Mouse (Mus musculus) cerebellum, adult 2 months (tissue): ENCODE data around the gene Nrxn3.

Source experiments
- CTCF ChIP-seq: fragments of 200-500 bp; IDR thresholded peaks from 2 replicates; pipeline ENCODE4 v1.5.1; 2011; ENCODE audit warnings: low read depth, mild to moderate bottlenecking, control low read depth, low read length, moderate library complexity, borderline replicate concordance; ENCODE audit not compliant: insufficient read depth
- POLR2A ChIP-seq: fragments of 200-500 bp; IDR thresholded peaks from 2 replicates; pipeline ENCODE4 v1.6.1; 2011; ENCODE audit warnings: low read length, control low read depth, borderline replicate concordance; ENCODE audit not compliant: insufficient read depth

GRCm38 (mm10) chr12:89982445-89982844 is 1259.8 kb downstream of the Nrxn3 start:
- TF ChIP-seq CTCF (no peak), POLR2A (no peak)
